Mouse (Mus musculus) neural tube, embryonic 15.5 days (tissue): Measurements from ENCODE around the gene Adgrf2. TPM values are rescaled to one million over a fixed set of nuclear protein-coding genes. Genes with fewer than 3 reads are reported as not detected.

Experiments used
- ATAC-seq: fragments of 200-750 bp; cut with Nextera tagmentation; 2 replicates; pipeline ENCODE4 v1.8.0; 2017; ENCODE audit warnings: mild to moderate bottlenecking, moderate TSS enrichment, moderate library complexity; ENCODE audit not compliant: low FRiP score
- H3K27ac ChIP-seq: fragments of 300-500 bp; sonication (generic); replicated peaks from 2 replicates; pipeline ENCODE4 v1.5.1; 2015; ENCODE audit warnings: mild to moderate bottlenecking, inconsistent platforms
- H3K27me3 ChIP-seq: fragments of 300-500 bp; sonication (generic); replicated peaks from 2 replicates; pipeline ENCODE4 v1.6.1; 2015; ENCODE audit warnings: inconsistent platforms
- H3K36me3 ChIP-seq: fragments of 300-500 bp; sonication (generic); 2 replicates; pipeline ENCODE4 v1.6.1; 2015; ENCODE audit warnings: inconsistent platforms
- H3K4me1 ChIP-seq: fragments of 300-500 bp; sonication (generic); 2 replicates; pipeline ENCODE4 v1.6.1; 2015; ENCODE audit warnings: inconsistent platforms
- H3K4me2 ChIP-seq: fragments of 300-500 bp; sonication (generic); 2 replicates; pipeline ENCODE4 v1.6.1; 2015; ENCODE audit warnings: inconsistent platforms, mild to moderate bottlenecking, moderate library complexity
- H3K4me3 ChIP-seq: fragments of 300-500 bp; sonication (generic); replicated peaks from 2 replicates; pipeline ENCODE4 v1.5.1; 2015; ENCODE audit warnings: mild to moderate bottlenecking, inconsistent platforms
- H3K9ac ChIP-seq: fragments of 300-500 bp; sonication (generic); replicated peaks from 2 replicates; pipeline ENCODE4 v1.6.1; 2015; ENCODE audit warnings: mild to moderate bottlenecking, inconsistent platforms
- H3K9me3 ChIP-seq: fragments of 300-500 bp; sonication (generic); replicated peaks from 2 replicates; pipeline ENCODE4 v1.6.1; 2016; ENCODE audit warnings: inconsistent platforms
- WGBS: fragments of 180-500 bp; shearing (Covaris S2); methylation state at CpG from one replicate; pipeline ENCODE4 v1.1.7; 2015; ENCODE audit warnings: mixed read lengths; 5-methylcytosine and 5-hydroxymethylcytosine counted together
- polyA plus RNA-seq: library from polyadenylated mRNA; unstranded; fragments of >200 nt; fragmentation: Nextera tagmentation; extraction: Ambion mirVana; gene quantifications from 2 replicates; pipeline ENCODE4 v1.2.1, GENCODE M21; 2015

Gene Adgrf2
- polyA plus RNA-seq = 0.09 TPM in 2 replicates

DNA sequence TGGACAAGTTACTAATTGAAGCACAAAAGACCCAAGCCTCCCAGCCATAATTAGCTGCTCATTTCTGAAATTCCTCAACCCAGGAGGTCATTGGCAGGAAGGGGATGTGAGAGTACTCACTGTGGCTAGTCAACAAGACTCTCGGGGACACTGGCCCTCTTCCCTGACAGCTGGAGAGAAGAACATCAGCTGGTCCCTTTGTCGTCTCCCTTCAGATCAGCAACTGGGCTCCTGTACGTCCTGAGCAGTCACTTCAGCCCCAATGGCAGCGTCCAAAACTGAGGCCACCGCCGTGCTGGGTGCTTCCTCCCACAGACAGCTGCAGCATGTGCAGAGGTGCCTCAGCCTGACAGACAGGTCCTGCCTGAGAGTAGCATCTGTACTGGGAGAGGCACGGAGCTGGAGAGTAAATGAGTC is at the start of gene Adgrf2:
Gene Adgrf2 (minus strand): TSS at position 379 of the 417 bp plus-strand sequence.
- Histone ChIP-seq H3K4me1 (no peaks in the 10 kb centered on the region), H3K27me3 (no peaks in the 10 kb centered on the region)
- WGBS = 37% methylated on average over 7 of the region's 7 CpGs

DNA sequence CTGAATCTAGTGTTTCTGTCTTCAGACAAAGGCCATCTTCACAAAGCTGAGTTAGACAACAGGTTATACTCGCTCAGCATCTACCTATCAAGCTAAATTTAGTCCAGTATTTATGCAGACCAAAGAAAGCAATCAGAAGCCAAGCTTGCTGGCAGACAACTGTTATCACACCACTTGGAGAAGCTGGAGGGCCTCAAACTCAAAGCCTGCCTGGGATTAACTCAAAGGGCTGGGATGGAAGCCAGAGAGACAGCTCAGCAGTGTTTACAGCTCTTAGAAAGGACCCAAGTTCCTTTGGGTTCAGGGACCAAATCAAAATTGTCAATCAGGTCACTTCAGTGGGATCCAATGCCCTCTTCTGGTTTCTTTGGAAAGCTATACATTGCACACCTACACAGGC is 48.8 kb upstream of the Adgrf2 start:
- no peak for ATAC-seq
- H3K27ac ChIP-seq = no peak overlapping the region
- no peak overlapping the region for H3K9ac ChIP-seq
- no peaks in the 10 kb centered on the region for H3K4me1 ChIP-seq
- H3K4me2 ChIP-seq = no peak overlapping the region
- no peaks in the 10 kb centered on the region for H3K9me3 ChIP-seq
- no peaks in the 10 kb centered on the region; the same call in 1 of the 2 replicates for H3K36me3 ChIP-seq
- 87% methylated on average over 1 of the region's 1 CpGs for WGBS
- H3K4me3 ChIP-seq = no peak overlapping the region
- H3K27me3 ChIP-seq = no peaks in the 10 kb centered on the region

More for the DNA sequence above, at the start of gene Adgrf2:
- Histone ChIP-seq H3K9ac (no peak within 1 kb of the TSS), H3K4me2 (no peak within 1 kb of the TSS), H3K9me3 (no peaks in the 10 kb centered on the region), H3K4me3 (no peak within 1 kb of the TSS), H3K36me3 (no peaks in the 10 kb centered on the region), H3K27ac (no peak within 1 kb of the TSS)
- ATAC-seq = no peak

DNA sequence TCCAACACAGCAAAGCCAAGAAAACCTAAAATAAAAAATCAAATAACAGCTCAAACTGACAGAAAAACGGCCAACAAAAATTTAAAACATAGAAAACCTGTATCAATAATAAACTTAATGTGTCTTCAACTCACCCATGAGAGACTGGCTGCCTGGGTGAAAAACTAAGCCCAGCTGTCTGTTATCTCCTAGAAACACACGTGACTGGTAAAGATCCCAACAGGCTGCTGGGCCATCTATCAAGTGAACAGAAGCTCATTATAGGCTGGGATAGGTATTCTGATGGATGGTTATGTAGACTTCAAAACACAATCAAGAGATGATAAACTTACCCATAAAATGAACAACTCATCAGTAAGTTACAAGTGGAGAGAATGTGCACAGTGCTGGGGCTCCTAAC is 47.7 kb upstream of the Adgrf2 start:
- WGBS = 77% methylated on average over 2 of the region's 2 CpGs
- ATAC-seq = no peak
- Histone ChIP-seq H3K4me1 (no peaks in the 10 kb centered on the region), H3K9ac (no peak overlapping the region), H3K36me3 (no peaks in the 10 kb centered on the region; the same call in 1 of the 2 replicates), H3K27me3 (no peaks in the 10 kb centered on the region), H3K27ac (no peak overlapping the region), H3K4me2 (no peak overlapping the region), H3K9me3 (no peaks in the 10 kb centered on the region), H3K4me3 (no peak overlapping the region)

DNA sequence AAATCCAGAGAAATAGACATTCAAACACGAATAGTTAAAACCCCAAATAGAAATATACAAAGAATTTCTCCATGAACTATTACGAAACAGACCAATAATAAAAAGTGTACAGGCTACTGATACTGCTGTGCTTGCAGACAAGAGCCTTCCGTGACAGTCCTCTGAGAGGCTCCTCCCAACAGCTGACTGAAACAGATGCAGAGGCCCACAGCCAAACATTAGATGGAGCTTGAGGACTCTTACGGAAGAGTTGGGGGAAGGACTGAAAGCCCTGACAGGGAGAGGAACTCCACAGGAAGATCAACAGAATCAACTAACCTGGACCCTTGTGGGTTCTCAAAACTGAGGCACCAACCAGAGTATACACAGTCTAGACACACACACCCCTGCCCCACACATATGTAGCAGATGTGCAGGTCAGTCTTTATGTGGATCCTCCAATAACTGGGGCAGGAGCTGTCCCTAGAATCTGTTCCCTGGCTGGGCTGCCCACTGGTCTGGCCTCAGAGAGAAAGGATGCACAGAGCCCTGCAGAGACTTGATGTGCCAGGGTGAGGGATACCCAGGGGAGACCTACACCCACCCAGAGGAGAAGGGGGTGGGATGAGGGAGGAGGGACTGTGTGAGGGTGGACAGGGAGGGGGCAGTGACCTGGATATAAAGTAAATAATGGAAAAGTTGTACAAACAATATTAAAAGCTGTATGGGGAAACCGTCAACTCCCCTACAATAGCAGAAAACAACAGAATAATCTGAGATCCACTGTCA is 46.9 kb upstream of the Adgrf2 start:
- H3K27ac ChIP-seq = no peak overlapping the region
- H3K4me1 ChIP-seq = no peaks in the 10 kb centered on the region
- no peak overlapping the region for H3K9ac ChIP-seq
- H3K27me3 ChIP-seq = no peaks in the 10 kb centered on the region
- no peaks in the 10 kb centered on the region; the same call in 1 of the 2 replicates for H3K36me3 ChIP-seq
- no peak; the same call in 1 of the 2 replicates for ATAC-seq
- no peak overlapping the region for H3K4me3 ChIP-seq
- WGBS = 90% methylated on average over 5 of the region's 5 CpGs
- H3K4me2 ChIP-seq = no peak overlapping the region
- no peaks in the 10 kb centered on the region for H3K9me3 ChIP-seq

DNA sequence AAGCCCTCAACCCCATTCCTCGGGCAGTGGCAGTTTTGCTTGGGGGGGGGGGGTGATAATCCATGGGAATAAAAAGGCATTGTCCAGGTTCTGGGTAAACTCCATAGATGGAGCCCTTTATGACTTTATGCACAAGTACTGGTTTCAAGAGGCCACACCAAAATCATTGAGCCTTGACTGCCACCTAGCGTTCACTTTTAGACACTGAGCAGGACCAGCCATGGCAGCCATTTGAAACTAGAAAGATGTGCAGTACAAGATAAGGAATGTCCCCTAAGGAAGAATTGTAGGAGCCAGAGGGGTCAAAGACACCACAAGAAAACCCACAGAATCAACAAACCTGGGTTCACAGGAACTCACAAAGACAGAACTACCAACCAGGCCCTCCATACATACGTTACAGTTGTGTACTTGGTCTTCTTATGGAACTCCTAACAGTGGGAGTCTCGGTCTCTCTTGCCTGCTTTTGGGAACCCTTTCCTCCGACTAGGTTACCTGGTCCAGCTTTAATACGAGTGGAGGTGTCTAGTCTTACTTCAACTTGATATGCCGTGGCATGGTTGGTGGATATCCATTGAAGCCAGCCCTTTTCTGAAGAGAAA is 40.3 kb upstream of the Adgrf2 start:
- H3K9me3 ChIP-seq = no peaks in the 10 kb centered on the region
- no peak overlapping the region for H3K9ac ChIP-seq
- peak; percentile 88 for ATAC-seq
- H3K4me3 ChIP-seq = no peak overlapping the region
- no peak overlapping the region for H3K27ac ChIP-seq
- H3K4me2 ChIP-seq = no peak overlapping the region
- no peaks in the 10 kb centered on the region for H3K4me1 ChIP-seq
- no peaks in the 10 kb centered on the region for H3K27me3 ChIP-seq
- WGBS = 59% methylated on average over 7 of the region's 7 CpGs
- no peaks in the 10 kb centered on the region for H3K36me3 ChIP-seq

DNA sequence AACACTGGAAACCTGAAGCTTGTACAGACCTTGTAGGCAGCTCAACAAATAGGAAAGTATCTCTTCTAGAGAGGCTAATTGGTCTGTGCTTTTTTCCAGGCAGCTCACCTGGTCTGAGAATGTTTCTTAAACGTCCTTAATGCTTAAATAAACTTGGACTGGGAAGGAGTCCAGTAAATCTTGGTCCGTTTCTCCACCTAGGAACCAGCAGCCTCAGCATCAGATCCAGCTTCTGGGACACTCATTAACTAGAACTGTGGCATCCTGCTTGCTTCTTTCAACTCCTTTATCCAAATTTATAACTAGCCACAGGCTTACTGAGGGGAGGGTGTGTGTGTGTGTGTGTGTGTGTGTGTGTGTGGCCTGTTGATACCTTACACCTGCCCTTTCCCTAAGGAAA is 11.8 kb upstream of the Adgrf2 start:
- H3K4me2 ChIP-seq = no peak overlapping the region
- H3K36me3 ChIP-seq = no peaks in the 10 kb centered on the region
- H3K27ac ChIP-seq = no peak overlapping the region
- 69% methylated on average over 2 of the region's 2 CpGs for WGBS
- H3K9me3 ChIP-seq = no peaks in the 10 kb centered on the region
- no peak for ATAC-seq
- no peak overlapping the region for H3K4me3 ChIP-seq
- no peaks in the 10 kb centered on the region for H3K4me1 ChIP-seq
- no peak overlapping the region for H3K9ac ChIP-seq
- no peaks in the 10 kb centered on the region for H3K27me3 ChIP-seq

DNA sequence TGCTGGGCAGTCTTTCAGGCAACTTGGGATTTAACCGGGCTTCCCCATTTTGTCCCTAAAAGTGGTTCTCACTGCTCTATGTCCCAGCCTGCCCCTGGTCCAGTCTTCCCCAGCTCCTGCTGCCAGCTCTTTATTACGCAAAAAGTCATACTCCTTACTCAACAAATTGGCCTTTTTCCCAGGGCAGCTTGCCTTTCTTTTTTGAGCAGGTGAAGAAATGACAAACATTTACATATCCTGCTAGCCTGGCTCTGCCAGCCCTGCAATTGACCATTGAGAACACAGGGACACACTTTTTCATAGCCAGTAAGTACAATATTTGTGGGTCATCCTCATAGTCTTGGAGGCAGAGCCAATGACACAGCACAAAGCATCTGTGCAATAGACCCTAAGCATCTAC is 10.2 kb upstream of the Adgrf2 start:
- H3K4me3 ChIP-seq = no peak overlapping the region
- H3K4me1 ChIP-seq = no peaks in the 10 kb centered on the region
- 86% methylated on average over 2 of the region's 2 CpGs for WGBS
- H3K27ac ChIP-seq = no peak overlapping the region
- no peak for ATAC-seq
- no peak overlapping the region for H3K9ac ChIP-seq
- H3K36me3 ChIP-seq = no peaks in the 10 kb centered on the region
- no peak overlapping the region for H3K4me2 ChIP-seq
- no peaks in the 10 kb centered on the region for H3K9me3 ChIP-seq
- no peaks in the 10 kb centered on the region for H3K27me3 ChIP-seq

DNA sequence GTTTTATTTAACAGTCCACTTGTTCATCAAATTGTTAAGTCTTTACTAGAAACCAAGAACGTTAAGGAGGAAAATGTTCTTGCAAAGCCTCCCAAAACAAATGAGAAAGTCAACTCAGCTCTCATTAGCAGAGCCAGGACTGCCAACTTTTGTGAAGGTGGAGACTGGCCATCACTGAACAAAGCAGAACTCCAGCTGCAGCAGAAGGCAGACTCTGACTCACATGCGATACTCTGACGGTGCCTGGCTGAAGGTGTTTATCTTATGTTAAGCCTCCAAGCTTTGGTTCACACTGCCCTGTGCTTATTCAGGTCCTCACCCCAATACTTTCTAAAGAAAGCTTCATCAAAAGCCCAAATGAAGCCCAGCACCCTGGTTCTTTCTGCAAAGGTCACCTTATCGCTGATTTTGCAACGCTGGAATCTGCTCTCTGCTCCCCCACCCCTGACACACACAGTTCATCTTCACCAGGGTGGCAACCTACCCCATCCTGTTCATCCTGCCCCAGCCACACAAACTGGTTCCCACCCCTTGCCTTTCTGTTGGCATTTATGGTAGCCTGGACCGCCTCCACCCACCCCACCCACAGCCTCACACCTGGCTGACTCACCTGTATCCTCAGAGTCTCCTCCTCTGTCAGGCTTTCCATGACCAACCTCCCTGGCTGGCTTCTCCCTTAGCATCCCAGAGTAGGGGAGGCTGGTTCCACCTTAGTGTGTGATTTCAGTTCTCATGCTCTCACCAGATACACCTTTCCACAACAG is 3.9 kb upstream of the Adgrf2 start:
- WGBS = 83% methylated on average over 6 of the region's 6 CpGs
- H3K9me3 ChIP-seq = no peaks in the 10 kb centered on the region
- no peak overlapping the region for H3K4me2 ChIP-seq
- no peaks in the 10 kb centered on the region for H3K4me1 ChIP-seq
- no peak overlapping the region for H3K27ac ChIP-seq
- H3K9ac ChIP-seq = no peak overlapping the region
- no peaks in the 10 kb centered on the region for H3K36me3 ChIP-seq
- H3K4me3 ChIP-seq = no peak overlapping the region
- no peaks in the 10 kb centered on the region for H3K27me3 ChIP-seq
- ATAC-seq = no peak

DNA sequence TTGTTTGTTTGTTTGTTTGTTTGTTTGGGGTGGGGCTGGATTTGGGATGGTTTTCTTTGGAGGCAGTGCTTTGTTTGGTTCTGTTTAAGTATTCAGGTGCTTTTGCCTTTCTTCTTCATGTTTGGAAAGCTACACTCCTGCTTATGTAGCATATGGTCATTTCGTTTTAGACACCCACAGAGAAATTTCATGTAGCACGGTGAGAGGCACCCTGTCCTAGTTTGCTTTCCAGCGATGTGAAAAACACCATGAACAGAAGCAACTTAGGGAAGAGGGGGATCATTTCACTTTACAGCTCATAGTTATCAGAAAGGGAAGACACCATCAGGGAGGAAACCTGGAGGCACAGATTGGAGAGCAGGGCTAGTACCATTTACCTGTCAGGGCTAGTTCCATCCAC is 844 bp upstream of the Adgrf2 start:
- 89% methylated on average over 3 of the region's 3 CpGs for WGBS
- Histone ChIP-seq H3K27me3 (no peaks in the 10 kb centered on the region), H3K9me3 (no peaks in the 10 kb centered on the region), H3K36me3 (no peaks in the 10 kb centered on the region), H3K27ac (no peak overlapping the region), H3K4me2 (no peak overlapping the region), H3K4me3 (no peak overlapping the region), H3K4me1 (no peaks in the 10 kb centered on the region), H3K9ac (no peak overlapping the region)
- no peak for ATAC-seq

DNA sequence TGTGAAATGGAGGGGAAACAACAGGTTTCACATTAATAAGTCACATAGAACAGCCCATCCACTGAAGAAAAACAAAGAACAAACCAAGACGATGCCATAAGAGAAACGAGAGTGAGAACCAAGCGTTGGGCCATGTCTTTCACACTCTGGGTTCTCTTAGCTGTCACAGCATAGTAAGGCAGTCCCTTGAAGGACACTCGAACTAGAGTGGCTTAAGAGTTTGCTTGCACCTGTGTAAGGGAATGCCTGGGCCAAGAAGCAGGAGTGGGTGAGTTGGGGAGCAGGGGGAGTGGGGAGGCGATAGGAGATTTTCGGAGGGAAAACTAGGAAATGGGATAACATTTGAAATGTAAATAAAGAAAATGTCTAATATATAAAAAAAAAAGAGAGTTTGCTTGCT is 3.2 kb downstream of the Adgrf2 start:
- Histone ChIP-seq H3K4me1 (no peaks in the 10 kb centered on the region), H3K27me3 (no peaks in the 10 kb centered on the region), H3K9me3 (no peaks in the 10 kb centered on the region), H3K36me3 (no peaks in the 10 kb centered on the region), H3K27ac (no peak overlapping the region), H3K9ac (no peak overlapping the region), H3K4me3 (no peak overlapping the region), H3K4me2 (no peak overlapping the region)
- WGBS = 90% methylated on average over 6 of the region's 6 CpGs
- ATAC-seq = no peak

DNA sequence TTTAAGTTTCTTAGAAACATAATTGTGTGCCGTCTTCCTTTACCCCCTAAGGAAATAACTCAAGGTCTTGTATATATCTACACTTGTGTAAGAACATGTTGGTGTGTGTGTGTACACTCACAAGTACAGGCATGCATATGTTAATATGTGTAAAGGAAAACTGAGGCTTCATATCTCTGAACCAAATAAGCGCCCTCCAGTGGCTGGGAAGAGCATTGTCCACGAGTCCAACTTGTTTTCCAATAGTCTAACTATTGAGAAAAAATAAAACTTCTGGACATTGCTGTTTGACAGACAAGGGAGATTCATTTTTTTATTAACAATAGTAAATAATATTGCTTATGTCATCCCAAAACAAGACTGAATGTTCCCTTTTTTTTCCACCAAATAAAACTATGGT is 24.8 kb downstream of the Adgrf2 start:
- H3K4me3 ChIP-seq = no peak overlapping the region
- H3K9me3 ChIP-seq = no peaks in the 10 kb centered on the region
- H3K36me3 ChIP-seq = no peaks in the 10 kb centered on the region
- H3K27me3 ChIP-seq = no peaks in the 10 kb centered on the region
- no peak overlapping the region for H3K9ac ChIP-seq
- no peaks in the 10 kb centered on the region for H3K4me1 ChIP-seq
- H3K4me2 ChIP-seq = no peak overlapping the region
- WGBS = 55% methylated on average over 3 of the region's 3 CpGs
- H3K27ac ChIP-seq = no peak overlapping the region
- ATAC-seq = no peak

DNA sequence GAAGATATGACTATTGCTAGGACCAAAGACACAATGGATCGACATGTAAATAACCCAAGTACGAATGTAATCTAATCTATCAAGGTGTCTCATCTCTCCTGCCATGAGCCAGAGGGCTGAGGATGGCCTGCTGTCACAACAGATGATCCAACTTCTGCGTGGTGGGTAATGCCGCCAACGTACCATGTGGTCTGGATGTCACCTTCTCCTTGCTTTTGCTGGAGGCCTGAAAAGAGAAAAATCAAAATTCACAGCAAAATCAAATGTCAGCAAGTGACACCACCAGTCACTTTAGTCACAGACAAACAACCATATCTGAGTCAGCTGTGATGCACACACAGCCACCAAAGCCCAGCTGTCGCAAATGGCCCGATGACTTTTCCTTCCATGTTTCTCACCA is 27.0 kb downstream of the Adgrf2 start:
- H3K4me1 ChIP-seq = no peaks in the 10 kb centered on the region
- no peak overlapping the region for H3K4me2 ChIP-seq
- H3K4me3 ChIP-seq = no peak overlapping the region
- no peak overlapping the region for H3K27ac ChIP-seq
- no peak for ATAC-seq
- no peaks in the 10 kb centered on the region for H3K27me3 ChIP-seq
- WGBS = 95% methylated on average over 7 of the region's 7 CpGs
- no peaks in the 10 kb centered on the region for H3K36me3 ChIP-seq
- H3K9me3 ChIP-seq = no peaks in the 10 kb centered on the region
- H3K9ac ChIP-seq = no peak overlapping the region
